Mouse (Mus musculus): ENCODE results near the gene Aspscr1. TPM values are rescaled to one million over a fixed set of nuclear protein-coding genes. Genes with fewer than 3 reads are reported as not detected.
A peak's percentile ranks its signal among the peaks of the same experiment; 100 is the strongest.

The Aspscr1 gene
- polyA plus RNA-seq (2014; fragmentation: Nextera tagmentation; extraction: Ambion mirVana), result 122 and 128 TPM in 2 replicates

GRCm38 (mm10) chr11:120672687-120673593 is at the start of gene Aspscr1:
Gene Aspscr1 (plus strand): TSS chr11:120672973.
- H3K4me2 ChIP-seq (ENCODE audit: low read depth, severe bottlenecking), result peak within 1 kb of the TSS; percentile 81
- no peaks in the 10 kb centered on the region for H3K9me3 ChIP-seq (ENCODE audit: control insufficient read depth, low read length)
- H3K27me3 ChIP-seq (ENCODE audit: control insufficient read depth, insufficient read depth, low read length), result no peaks in the 10 kb centered on the region
- ATAC-seq (ENCODE audit: insufficient number of reproducible peaks, low FRiP score, low TSS enrichment, low read depth) (peak; percentile 95), DNase-seq (ENCODE audit: low spot score) (peak; percentile 95)
- 1% methylated on average over 76 of the region's 83 CpGs for WGBS
- H3K36me3 ChIP-seq (ENCODE audit: control insufficient read depth, insufficient read depth, low read length), result no peaks in the 10 kb centered on the region
- H3K4me3 ChIP-seq (ENCODE audit: low read depth, low read length), result peak within 1 kb of the TSS; percentile 68
- peaks cover 6% of the 10 kb centered on the region; the same call in 1 of the 2 replicates for H3K4me1 ChIP-seq (ENCODE audit: control insufficient read depth, insufficient read depth, low read length)
- H3K27ac ChIP-seq (replicated peaks; ENCODE audit: low read depth, low read length), result peak within 1 kb of the TSS; percentile 80
- H3K9ac ChIP-seq (ENCODE audit: low read length), result peak within 1 kb of the TSS; percentile 82

GRCm38 (mm10) chr11:120623961-120624679 is 48.7 kb upstream of the Aspscr1 start:
- ATAC-seq (ENCODE audit: insufficient number of reproducible peaks, low FRiP score, low TSS enrichment, low read depth), result no peak
- peaks cover 8% of the 10 kb centered on the region for H3K4me1 ChIP-seq (ENCODE audit: control insufficient read depth, insufficient read depth, low read length)
- H3K9ac ChIP-seq (ENCODE audit: low read length), result peak overlapping the region; percentile 68
- 13% methylated on average over 30 of the region's 30 CpGs for WGBS
- H3K4me3 ChIP-seq (ENCODE audit: low read depth, low read length), result peak overlapping the region; percentile 91
- H3K4me2 ChIP-seq (ENCODE audit: low read depth, severe bottlenecking), result peak overlapping the region; percentile 100
- no peaks in the 10 kb centered on the region for H3K9me3 ChIP-seq (ENCODE audit: control insufficient read depth, low read length)
- H3K27ac ChIP-seq (replicated peaks; ENCODE audit: low read depth, low read length), result peak overlapping the region; percentile 74
- H3K36me3 ChIP-seq (ENCODE audit: control insufficient read depth, insufficient read depth, low read length), result peaks cover 11% of the 10 kb centered on the region
- H3K27me3 ChIP-seq (ENCODE audit: control insufficient read depth, insufficient read depth, low read length), result no peaks in the 10 kb centered on the region
- DNase-seq (ENCODE audit: low spot score), result peak; percentile 72

- ATAC-seq (ENCODE audit: insufficient number of reproducible peaks, low FRiP score, low TSS enrichment, low read depth), result peak; percentile 58; the same call in 1 of the 2 replicates
- 0% methylated on average over 53 of the region's 53 CpGs for WGBS
These were observed 48.1 kb upstream of the Aspscr1 start for GRCm38 (mm10) chr11:120624680-120625111.

GRCm38 (mm10) chr11:120625152-120625775 is 47.5 kb upstream of the Aspscr1 start, which contains the start of gene Sirt7:
Gene Sirt7 (minus strand): TSS chr11:120625240.
- Histone ChIP-seq H3K4me3 (ENCODE audit: low read depth, low read length) (peak within 1 kb of the TSS; percentile 91), H3K4me2 (ENCODE audit: low read depth, severe bottlenecking) (peak within 1 kb of the TSS; percentile 100), H3K27ac (replicated peaks; ENCODE audit: low read depth, low read length) (peak within 1 kb of the TSS; percentile 74), H3K27me3 (ENCODE audit: control insufficient read depth, insufficient read depth, low read length) (no peaks in the 10 kb centered on the region), H3K9ac (ENCODE audit: low read length) (peak within 1 kb of the TSS; percentile 68), H3K9me3 (ENCODE audit: control insufficient read depth, low read length) (no peaks in the 10 kb centered on the region), H3K36me3 (ENCODE audit: control insufficient read depth, insufficient read depth, low read length) (peaks cover 10% of the 10 kb centered on the region), H3K4me1 (ENCODE audit: control insufficient read depth, insufficient read depth, low read length) (peaks cover 15% of the 10 kb centered on the region)
- DNase-seq (ENCODE audit: low spot score), result no peak
- peak; percentile 40 for ATAC-seq (ENCODE audit: insufficient number of reproducible peaks, low FRiP score, low TSS enrichment, low read depth)
- 22% methylated on average over 5 of the region's 5 CpGs for WGBS

More at GRCm38 (mm10) chr11:120624680-120625111, 48.1 kb upstream of the Aspscr1 start:
- H3K27ac ChIP-seq (replicated peaks; ENCODE audit: low read depth, low read length), result peak overlapping the region; percentile 74
- H3K9me3 ChIP-seq (ENCODE audit: control insufficient read depth, low read length), result no peaks in the 10 kb centered on the region
- H3K4me3 ChIP-seq (ENCODE audit: low read depth, low read length), result peak overlapping the region; percentile 91
- peak overlapping the region; percentile 68 for H3K9ac ChIP-seq (ENCODE audit: low read length)
- peak overlapping the region; percentile 100 for H3K4me2 ChIP-seq (ENCODE audit: low read depth, severe bottlenecking)
- H3K4me1 ChIP-seq (ENCODE audit: control insufficient read depth, insufficient read depth, low read length), result peaks cover 10% of the 10 kb centered on the region
- H3K36me3 ChIP-seq (ENCODE audit: control insufficient read depth, insufficient read depth, low read length), result peaks cover 12% of the 10 kb centered on the region
- DNase-seq (ENCODE audit: low spot score), result peak; percentile 88
- H3K27me3 ChIP-seq (ENCODE audit: control insufficient read depth, insufficient read depth, low read length), result no peaks in the 10 kb centered on the region

GRCm38 (mm10) chr11:120626785-120627467 is 45.8 kb upstream of the Aspscr1 start:
- Histone ChIP-seq H3K4me2 (ENCODE audit: low read depth, severe bottlenecking) (no peak overlapping the region; the same call in 1 of the 2 replicates), H3K4me1 (ENCODE audit: control insufficient read depth, insufficient read depth, low read length) (peaks cover 18% of the 10 kb centered on the region), H3K36me3 (ENCODE audit: control insufficient read depth, insufficient read depth, low read length) (peaks cover 2% of the 10 kb centered on the region; the same call in 1 of the 2 replicates), H3K27ac (replicated peaks; ENCODE audit: low read depth, low read length) (no peak overlapping the region), H3K27me3 (ENCODE audit: control insufficient read depth, insufficient read depth, low read length) (no peaks in the 10 kb centered on the region), H3K9me3 (ENCODE audit: control insufficient read depth, low read length) (no peaks in the 10 kb centered on the region), H3K4me3 (ENCODE audit: low read depth, low read length) (no peak overlapping the region), H3K9ac (ENCODE audit: low read length) (no peak overlapping the region)
- WGBS, result 93% methylated on average over 11 of the region's 11 CpGs
- ATAC-seq (ENCODE audit: insufficient number of reproducible peaks, low FRiP score, low TSS enrichment, low read depth) (no peak), DNase-seq (ENCODE audit: low spot score) (no peak)

GRCm38 (mm10) chr11:120627468-120628300 is 45.1 kb upstream of the Aspscr1 start:
- H3K4me3 ChIP-seq (ENCODE audit: low read depth, low read length), result no peak overlapping the region
- WGBS, result 83% methylated on average over 22 of the region's 22 CpGs
- no peak overlapping the region; the same call in 1 of the 2 replicates for H3K4me2 ChIP-seq (ENCODE audit: low read depth, severe bottlenecking)
- ATAC-seq (ENCODE audit: insufficient number of reproducible peaks, low FRiP score, low TSS enrichment, low read depth), result no peak
- peaks cover 23% of the 10 kb centered on the region for H3K4me1 ChIP-seq (ENCODE audit: control insufficient read depth, insufficient read depth, low read length)
- H3K9ac ChIP-seq (ENCODE audit: low read length), result no peak overlapping the region
- DNase-seq (ENCODE audit: low spot score), result no peak
- no peak overlapping the region for H3K27ac ChIP-seq (replicated peaks; ENCODE audit: low read depth, low read length)
- peaks cover 2% of the 10 kb centered on the region; the same call in 1 of the 2 replicates for H3K36me3 ChIP-seq (ENCODE audit: control insufficient read depth, insufficient read depth, low read length)
- H3K27me3 ChIP-seq (ENCODE audit: control insufficient read depth, insufficient read depth, low read length), result no peaks in the 10 kb centered on the region
- no peaks in the 10 kb centered on the region for H3K9me3 ChIP-seq (ENCODE audit: control insufficient read depth, low read length)

- Histone ChIP-seq H3K27ac (replicated peaks; ENCODE audit: low read depth, low read length) (no peak overlapping the region), H3K9me3 (ENCODE audit: control insufficient read depth, low read length) (no peaks in the 10 kb centered on the region), H3K36me3 (ENCODE audit: control insufficient read depth, insufficient read depth, low read length) (peaks cover 2% of the 10 kb centered on the region; the same call in 1 of the 2 replicates), H3K4me3 (ENCODE audit: low read depth, low read length) (no peak overlapping the region), H3K4me2 (ENCODE audit: low read depth, severe bottlenecking) (no peak overlapping the region), H3K27me3 (ENCODE audit: control insufficient read depth, insufficient read depth, low read length) (no peaks in the 10 kb centered on the region), H3K4me1 (ENCODE audit: control insufficient read depth, insufficient read depth, low read length) (peaks cover 23% of the 10 kb centered on the region), H3K9ac (ENCODE audit: low read length) (no peak overlapping the region)
- no peak for DNase-seq (ENCODE audit: low spot score)
- ATAC-seq (ENCODE audit: insufficient number of reproducible peaks, low FRiP score, low TSS enrichment, low read depth), result no peak
- 94% methylated on average over 23 of the region's 23 CpGs for WGBS
These were observed 44.0 kb upstream of the Aspscr1 start for GRCm38 (mm10) chr11:120628601-120629340.

Measured in limb, embryonic 11.5 days (tissue).